ENCODE assay signal across 16 mouse cellular contexts in the genomic region with DNA sequence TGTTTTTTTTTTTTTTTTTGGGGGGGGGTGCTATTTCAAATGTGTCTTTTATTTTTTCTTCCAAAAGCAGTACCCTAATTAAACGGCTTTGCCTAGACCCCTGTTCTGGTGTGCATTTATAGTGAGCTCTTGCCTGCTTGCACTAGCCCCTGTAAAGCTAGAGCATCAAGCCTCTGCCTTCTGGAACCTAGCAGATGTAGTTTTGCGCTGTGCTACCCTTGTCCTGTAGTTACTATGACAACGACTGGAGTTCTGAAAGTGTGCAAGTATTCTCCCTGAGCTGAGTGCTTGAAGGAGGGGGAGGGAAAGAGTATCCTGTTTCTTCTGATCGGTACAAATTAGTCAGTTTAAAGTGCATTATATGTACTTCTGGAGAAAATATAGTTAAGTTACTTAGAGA. TPM values are rescaled to one million over a fixed set of nuclear protein-coding genes. Genes with fewer than 3 reads are reported as not detected.
A peak's percentile ranks its signal among the peaks of the same experiment; 100 is the strongest.
DNase-seq lines count a peak whose midpoint lies in the region; ATAC-seq and TF ChIP-seq lines count a peak whose summit lies in the region.
"Had no signal": no experiment of that assay in that cellular context is flagged by ENCODE, and none has a peak within 500 bp of the region (broad histone marks: within the 10 kb centered on the region; RNA-seq: fewer than 3 reads in every experiment).

No protein-coding gene starts in this region.

- H3K4me2 ChIP-seq in limb, embryonic 11.5 days (ENCODE audit: low read depth, severe bottlenecking), result no peak overlapping the region
- no peak overlapping the region for H3K4me2 ChIP-seq in forebrain, embryonic 16.5 days (ENCODE audit: low read length)
- no peak overlapping the region for H3K4me2 ChIP-seq in midbrain, embryonic 15.5 days
- no peak overlapping the region for H3K4me2 ChIP-seq in intestine, postnatal 0 days (replicated peaks; ENCODE audit: low read depth)

- no peaks in the 10 kb centered on the region for H3K4me1 ChIP-seq in limb, embryonic 11.5 days (ENCODE audit: control insufficient read depth, insufficient read depth, low read length)
- 0 out of 2 replicates have a peak, but pooled peaks cover 3% of the 10 kb centered on the region for H3K4me1 ChIP-seq in limb, embryonic 10.5 days
- H3K4me1 ChIP-seq in embryonic facial prominence, embryonic 10.5 days, result peaks cover 4% of the 10 kb centered on the region; the same call in 1 of the 2 replicates
- peaks cover 2% of the 10 kb centered on the region; the same call in 1 of the 2 replicates for H3K4me1 ChIP-seq in forebrain, embryonic 16.5 days (replicated peaks; ENCODE audit: control insufficient read depth, insufficient read depth, low read length)
- no peaks in the 10 kb centered on the region for H3K4me1 ChIP-seq in midbrain, embryonic 15.5 days
- no peaks in the 10 kb centered on the region for H3K4me1 ChIP-seq in intestine, postnatal 0 days (replicated peaks; ENCODE audit: control insufficient read depth, insufficient read depth, low read length)

- H3K9me3 ChIP-seq in limb, embryonic 11.5 days (ENCODE audit: control insufficient read depth, low read length), result no peaks in the 10 kb centered on the region
- no peaks in the 10 kb centered on the region for H3K9me3 ChIP-seq in limb, embryonic 10.5 days (replicated peaks)
- H3K9me3 ChIP-seq in embryonic facial prominence, embryonic 10.5 days, result no peaks in the 10 kb centered on the region
- no peaks in the 10 kb centered on the region for H3K9me3 ChIP-seq in forebrain, embryonic 16.5 days (ENCODE audit: control insufficient read depth, low read length)
- H3K9me3 ChIP-seq in midbrain, embryonic 15.5 days, result no peaks in the 10 kb centered on the region
- no peaks in the 10 kb centered on the region for H3K9me3 ChIP-seq in intestine, postnatal 0 days (ENCODE audit: control insufficient read depth)

- H3K36me3 ChIP-seq in limb, embryonic 11.5 days (ENCODE audit: control insufficient read depth, insufficient read depth, low read length), result no peaks in the 10 kb centered on the region
- H3K36me3 ChIP-seq in limb, embryonic 10.5 days, result no peaks in the 10 kb centered on the region
- H3K36me3 ChIP-seq in embryonic facial prominence, embryonic 10.5 days (replicated peaks), result peaks cover 3% of the 10 kb centered on the region; the same call in 1 of the 2 replicates
- H3K36me3 ChIP-seq in forebrain, embryonic 16.5 days (ENCODE audit: control insufficient read depth, insufficient read depth), result no peaks in the 10 kb centered on the region; the same call in 1 of the 2 replicates
- 0 out of 2 replicates have a peak, but pooled peaks cover 5% of the 10 kb centered on the region for H3K36me3 ChIP-seq in midbrain, embryonic 15.5 days (replicated peaks)
- H3K36me3 ChIP-seq in intestine, postnatal 0 days (ENCODE audit: control insufficient read depth, insufficient read depth), result no peaks in the 10 kb centered on the region

- H3K27me3 ChIP-seq in limb, embryonic 11.5 days (ENCODE audit: control insufficient read depth, insufficient read depth, low read length), result no peaks in the 10 kb centered on the region
- H3K27me3 ChIP-seq in limb, embryonic 10.5 days (ENCODE audit: low read depth, poor library complexity, severe bottlenecking), result no peaks in the 10 kb centered on the region
- H3K27me3 ChIP-seq in embryonic facial prominence, embryonic 10.5 days (replicated peaks; ENCODE audit: low read depth, poor library complexity, severe bottlenecking), result no peaks in the 10 kb centered on the region
- H3K27me3 ChIP-seq in forebrain, embryonic 16.5 days (replicated peaks; ENCODE audit: control insufficient read depth, insufficient read depth, low read length), result no peaks in the 10 kb centered on the region
- no peaks in the 10 kb centered on the region for H3K27me3 ChIP-seq in midbrain, embryonic 15.5 days (replicated peaks)
- no peaks in the 10 kb centered on the region for H3K27me3 ChIP-seq in intestine, postnatal 0 days (replicated peaks; ENCODE audit: control insufficient read depth, insufficient read depth, low read length)

- WGBS in limb, embryonic 11.5 days, result 52% methylated on average over 4 of the region's 4 CpGs
- WGBS in limb, embryonic 10.5 days, result 72% methylated on average over 4 of the region's 4 CpGs
- WGBS in embryonic facial prominence, embryonic 10.5 days, result 41% methylated on average over 4 of the region's 4 CpGs
- 26% methylated on average over 4 of the region's 4 CpGs for WGBS in forebrain, embryonic 16.5 days
- WGBS in midbrain, embryonic 15.5 days, result 21% methylated on average over 4 of the region's 4 CpGs
- WGBS in intestine, postnatal 0 days, result 78% methylated on average over 4 of the region's 4 CpGs

- H3K4me3 ChIP-seq in limb, embryonic 11.5 days (ENCODE audit: low read depth, low read length), result no peak overlapping the region
- no peak overlapping the region for H3K4me3 ChIP-seq in limb, embryonic 10.5 days
- H3K4me3 ChIP-seq in embryonic facial prominence, embryonic 10.5 days, result no peak overlapping the region
- H3K4me3 ChIP-seq in forebrain, embryonic 16.5 days (replicated peaks; ENCODE audit: low read length), result no peak overlapping the region
- no peak overlapping the region for H3K4me3 ChIP-seq in midbrain, embryonic 15.5 days
- no peak overlapping the region for H3K4me3 ChIP-seq in intestine, postnatal 0 days (ENCODE audit: low read depth, low read length)

- ATAC-seq in limb, embryonic 11.5 days (ENCODE audit: insufficient number of reproducible peaks, low FRiP score, low TSS enrichment, low read depth), result peak; percentile 67; the same call in 1 of the 2 replicates
- ATAC-seq in forebrain, embryonic 16.5 days, result peak; percentile 67
- peak; percentile 70 for ATAC-seq in midbrain, embryonic 15.5 days (replicated peaks)
- ATAC-seq in granulocyte monocyte progenitor cell, adult 5-6 weeks (replicated peaks; ENCODE audit: poor library complexity, severe bottlenecking), result no peak
- no peak for ATAC-seq in intestine, postnatal 0 days
- ATAC-seq: inflammation-experienced regulatory T-cells, adult 6 months; liver, postnatal 0 days had no signal

- no peak overlapping the region for H3K9ac ChIP-seq in limb, embryonic 11.5 days (ENCODE audit: low read length)
- no peak overlapping the region for H3K9ac ChIP-seq in forebrain, embryonic 16.5 days (replicated peaks; ENCODE audit: low read depth, low read length)
- H3K9ac ChIP-seq in midbrain, embryonic 15.5 days, result no peak overlapping the region
- no peak overlapping the region for H3K9ac ChIP-seq in intestine, postnatal 0 days (ENCODE audit: low read depth, low read length)
- H3K9ac ChIP-seq: liver, postnatal 0 days had no signal

- no peak for TF ChIP-seq CTCF in intestine, postnatal 0 days (IDR thresholded peaks at IDR 0.05; ENCODE audit: low read depth)

- DNase-seq in limb, embryonic 11.5 days (ENCODE audit: low spot score), result peak; percentile 28
- no peak for DNase-seq in limb, embryonic 10.5 days (ENCODE audit: low spot score)
- peak; percentile 33 for DNase-seq in embryonic facial prominence, embryonic 10.5 days (ENCODE audit: low spot score)
- DNase-seq in ovary, postnatal 36 days (ENCODE audit: low spot score), result no peak
- DNase-seq: cerebellum, adult 2 months; layer of hippocampus, postnatal 36 days; liver, postnatal 0 days; lung, postnatal 4 days; spleen, adult 18-20 months; thymus, postnatal 36 days had no signal

- no peak overlapping the region for H3K27ac ChIP-seq in limb, embryonic 11.5 days (replicated peaks; ENCODE audit: low read depth, low read length)
- no peak overlapping the region for H3K27ac ChIP-seq in limb, embryonic 10.5 days
- no peak overlapping the region for H3K27ac ChIP-seq in embryonic facial prominence, embryonic 10.5 days (replicated peaks)
- H3K27ac ChIP-seq in forebrain, embryonic 16.5 days (ENCODE audit: low read length), result no peak overlapping the region
- H3K27ac ChIP-seq in midbrain, embryonic 15.5 days, result no peak overlapping the region
- no peak overlapping the region for H3K27ac ChIP-seq in intestine, postnatal 0 days (ENCODE audit: low read depth, low read length)
- H3K27ac ChIP-seq: kidney, postnatal 0 days had no signal

RNA-seq across cellular contexts. Expression of gene Ttc39a, which starts 20.8 kb away (rescaled TPM):
- 6.1 and 6.3 TPM in 2 replicates for polyA plus RNA-seq in limb, embryonic 11.5 days (2014; fragmentation: Nextera tagmentation; extraction: Ambion mirVana)
- polyA plus RNA-seq in limb, embryonic 10.5 days (2016; fragmentation: Nextera tagmentation; extraction: Ambion mirVana), result 6.9 and 7.0 TPM in 2 replicates
- 4.7 and 5.3 TPM in 2 replicates for polyA plus RNA-seq in embryonic facial prominence, embryonic 10.5 days (2016; fragmentation: Nextera tagmentation; extraction: Ambion mirVana)
- 0.45 and 0.91 TPM in 2 replicates for polyA plus RNA-seq in forebrain, embryonic 16.5 days (2015; fragmentation: Nextera tagmentation; extraction: Ambion mirVana)
- 2.0 and 2.4 TPM in 2 replicates for polyA plus RNA-seq in midbrain, embryonic 15.5 days (2015; fragmentation: Nextera tagmentation; extraction: Ambion mirVana)
- not detected in 2 replicates for total RNA-seq in granulocyte monocyte progenitor cell, adult 5-6 weeks (2014; fragmentation: Nextera tagmentation)
- 0.72 and 2.4 TPM in 2 replicates for total RNA-seq in granulocyte monocyte progenitor cell, adult 5-6 weeks (2017)
- polyA plus RNA-seq in intestine, postnatal 0 days (2015; fragmentation: Nextera tagmentation; extraction: Ambion mirVana), result 6.3 and 7.5 TPM in 2 replicates

Comparison
In these comparisons a context has a peak if more than half of its experiments do, and no peak if none do; other contexts are left out.
1. DNase-seq: peak in limb, embryonic 11.5 days (single experiment) and embryonic facial prominence, embryonic 10.5 days (single experiment); none in limb, embryonic 10.5 days (single experiment) and ovary, postnatal 36 days (single experiment).
2. ATAC-seq: peak in limb, embryonic 11.5 days (single experiment), forebrain, embryonic 16.5 days (single experiment) and midbrain, embryonic 15.5 days (single experiment); none in granulocyte monocyte progenitor cell, adult 5-6 weeks (single experiment) and intestine, postnatal 0 days (single experiment).